Mouse (Mus musculus) embryonic stem cell, embryonic (primary cell): ENCODE measurements at regions not wholly inside any gene's neighbourhood (a gene's known extent, or its start where the extent isn't known, plus 50 kb on each side); places are given as distances from the start of the nearest gene placed in this dataset.

ENCODE experiments used
- CTCF ChIA-PET, 4 experiments: fragments of 300-600 bp in 2 of 4; fragments of 350-600 bp in 2 of 4; sonication (Branson Sonifier 250); formaldehyde crosslinking; loops; one replicate each; lab custom pipeline; 2022; ENCODE audit warnings: inconsistent platforms in 2 of 4; lab: Charles Lee
- POLR2A ChIA-PET, 4 experiments: fragments of 300-600 bp in 2 of 4; fragments of 350-600 bp in 2 of 4; sonication (Branson Sonifier 250); formaldehyde crosslinking; loops; one replicate each; lab custom pipeline; 2022; ENCODE audit warnings: antibody characterized with exemption in 4 of 4, inconsistent platforms in 1 of 4; lab: Charles Lee

DNA sequence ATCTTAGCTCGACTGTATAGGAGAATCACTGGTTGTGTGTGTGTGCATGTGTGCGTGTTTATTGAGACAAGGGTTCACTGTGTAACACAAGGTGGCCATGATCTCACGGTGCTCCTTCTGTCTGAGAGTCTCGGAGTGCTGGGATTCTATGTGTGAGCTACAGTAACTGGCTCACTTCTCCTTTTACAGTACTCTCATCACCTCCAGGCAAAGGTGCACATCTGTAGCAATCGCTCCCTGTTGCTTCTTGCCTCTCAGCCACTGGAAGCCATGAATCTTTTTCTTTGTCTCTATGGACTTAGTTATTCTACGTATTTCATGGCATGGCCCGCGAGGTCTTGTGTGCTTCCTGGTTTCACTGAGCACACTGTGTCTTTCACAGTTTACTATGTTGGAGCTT lies 78.3 kb upstream of the Caprin1 start:
- POLR2A ChIA-PET, result interaction anchor here in 1 of 4 experiments (0.6 kb wide), 1 partner anchor 310 kb away, joined by 3 read pairs; the partner anchor contains the start of gene Abtb2
- CTCF ChIA-PET, result interaction anchor here (0.8 to 3.6 kb wide), 7 partner anchors 94 to 125 kb away, joined by 3 to 16 read pairs (median 6); no protein-coding TSS in a partner anchor

DNA sequence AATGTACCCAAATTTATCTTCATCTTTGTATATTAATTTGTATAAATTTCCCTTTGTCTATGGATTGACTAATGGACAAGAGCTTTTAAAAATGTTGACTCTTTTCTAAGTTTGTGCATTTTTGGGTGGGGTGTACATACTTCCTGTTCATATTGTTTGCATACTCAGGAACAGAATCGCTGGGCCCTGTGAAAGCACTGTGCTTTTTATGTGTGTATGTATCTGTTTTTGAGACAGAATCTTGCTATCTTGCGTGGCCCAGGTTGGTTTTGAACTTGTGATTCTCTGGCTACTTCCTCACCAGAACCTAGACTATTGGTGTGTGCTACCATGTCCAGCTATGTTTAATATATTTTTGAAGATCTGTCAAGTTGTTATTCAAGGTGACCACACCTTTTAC lies 78.8 kb upstream of the Caprin1 start:
- ChIA-PET CTCF (interaction anchor here in 2 of 4 experiments (1.4 to 3.6 kb wide), 3 partner anchors 106 to 125 kb away, joined by 4 to 16 read pairs (median 8); no protein-coding TSS in a partner anchor), POLR2A (interaction anchor here in 1 of 4 experiments (0.6 kb wide), 1 partner anchor 310 kb away, joined by 3 read pairs; the partner anchor contains the start of gene Abtb2)

DNA sequence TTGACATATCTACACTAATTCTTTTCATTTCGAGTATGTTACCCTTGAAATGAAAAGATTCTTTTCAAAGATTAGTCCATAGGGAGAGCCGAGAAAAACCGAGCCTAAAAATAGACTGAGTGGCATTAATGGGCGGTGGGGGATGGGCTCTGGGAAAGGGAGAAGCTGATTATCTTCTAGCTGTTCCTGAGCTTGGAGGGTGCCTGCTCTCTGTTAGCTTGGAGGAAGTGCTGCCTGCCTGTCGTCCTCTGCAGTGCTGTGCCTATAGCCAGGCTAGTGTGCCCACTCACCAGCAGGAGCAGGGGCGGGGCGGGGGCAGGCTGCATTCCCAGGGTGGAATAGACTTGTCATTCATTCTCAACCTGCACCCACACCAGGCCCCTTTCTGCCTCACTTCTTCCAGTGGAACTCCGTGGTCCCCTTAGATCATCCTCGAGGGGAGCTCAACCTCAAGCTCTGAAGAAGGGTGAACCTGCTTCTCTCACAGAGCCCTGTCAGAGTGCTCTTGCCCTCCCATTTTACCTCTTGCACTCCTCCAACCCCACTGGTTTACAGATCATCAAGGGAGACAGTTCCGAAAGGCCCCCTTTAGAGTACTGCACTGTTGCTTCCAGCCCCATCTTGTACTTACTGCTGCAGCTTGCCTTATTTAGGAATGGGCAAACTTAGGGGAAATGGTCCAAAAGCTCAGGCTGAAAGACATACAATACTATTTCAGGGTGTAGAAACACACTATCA lies 76.6 kb upstream of the Lmo2 start:
- ChIA-PET POLR2A (interaction anchor here in 3 of 4 experiments (0.5 to 3.4 kb wide), 7 partner anchors 10 to 707 kb away, joined by 3 to 14 read pairs (median 3); no protein-coding TSS in a partner anchor), CTCF (interaction anchor here in 2 of 4 experiments (1.0 to 1.1 kb wide), 2 partner anchors 9 to 120 kb away, joined by 3 to 4 read pairs; no protein-coding TSS in a partner anchor)

DNA sequence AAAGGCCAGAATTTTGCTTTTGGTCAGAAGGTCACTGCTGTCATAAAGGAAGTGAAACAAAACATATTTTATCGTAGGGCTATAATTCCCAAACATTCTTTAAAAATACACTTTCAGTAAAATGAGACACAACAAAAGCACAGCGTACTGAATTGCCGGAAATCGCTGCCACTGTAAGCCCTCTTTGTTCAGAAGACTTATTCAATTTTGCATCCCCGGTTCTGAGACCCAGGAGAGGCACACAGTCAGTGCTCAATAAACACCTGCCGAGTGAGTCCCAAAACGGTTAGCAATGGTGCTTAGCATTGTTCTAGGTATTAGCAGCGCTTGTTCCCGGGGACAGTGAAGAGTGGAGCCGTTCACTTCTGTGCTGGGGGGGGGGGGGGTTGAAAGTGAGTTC lies 72.9 kb upstream of the Lmo2 start:
- ChIA-PET CTCF (interaction anchor here in 1 of 4 experiments (0.9 kb wide), 1 partner anchor 166 kb away, joined by 3 read pairs; no protein-coding TSS in a partner anchor), POLR2A (interaction anchor here in 1 of 4 experiments (1.1 kb wide), 2 partner anchors 10 to 319 kb away, joined by 3 read pairs; partner anchors contain the start of gene Abtb2)

DNA sequence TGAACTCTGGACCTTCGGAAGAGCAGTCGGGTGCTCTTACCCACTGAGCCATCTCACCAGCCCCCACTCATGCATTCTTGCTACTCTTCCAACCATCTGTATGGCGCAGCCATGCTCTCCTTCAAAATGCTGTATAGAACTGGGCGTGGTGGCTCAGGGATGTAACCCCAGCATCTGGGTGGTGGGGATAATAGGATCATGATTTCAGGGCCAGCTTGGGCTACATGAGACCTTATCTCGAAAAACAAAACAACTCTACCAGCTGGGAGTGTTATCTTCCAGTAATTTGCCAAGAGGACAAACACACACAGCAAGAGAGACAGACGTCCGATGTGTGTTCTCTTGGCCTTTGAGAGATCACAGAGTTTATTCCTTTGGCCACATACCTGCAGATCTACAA lies 69.8 kb upstream of the Lmo2 start:
- ChIA-PET CTCF (no interaction called here), POLR2A (interaction anchor here in 1 of 4 experiments (0.6 to 0.9 kb wide), 3 partner anchors 35 to 168 kb away, joined by 3 read pairs; no protein-coding TSS in a partner anchor)

DNA sequence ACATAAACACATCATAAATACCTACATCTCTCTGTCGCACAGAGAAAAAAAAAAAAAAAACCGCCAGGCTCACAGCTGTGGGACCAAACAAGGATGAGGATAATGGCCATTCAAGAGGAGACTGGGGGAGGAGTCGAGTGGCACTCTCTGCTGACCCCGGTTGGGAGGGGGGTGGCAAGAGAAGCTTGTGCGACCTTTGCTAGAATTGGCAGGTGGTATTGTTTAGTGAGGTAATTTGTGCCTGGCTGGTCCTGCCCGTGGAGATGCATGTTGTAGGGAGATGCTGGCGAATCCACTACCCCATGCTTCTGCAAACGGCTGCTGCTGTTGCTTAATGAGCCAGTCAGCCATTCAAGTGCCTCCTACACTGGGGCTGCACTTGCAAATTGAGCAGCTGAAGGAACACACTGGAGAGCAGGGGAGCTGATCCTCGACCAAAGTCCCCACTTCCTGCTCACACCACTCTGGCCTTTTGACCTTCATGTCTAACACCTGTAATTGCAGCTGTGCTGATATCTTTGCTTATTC lies 66.5 kb upstream of the Lmo2 start:
- ChIA-PET CTCF (interaction anchor here in 1 of 4 experiments (0.7 kb wide), 1 partner anchor 117 kb away, joined by 4 read pairs; no protein-coding TSS in a partner anchor), POLR2A (interaction anchor here (0.5 to 2.2 kb wide), 14 partner anchors 10 to 1223 kb away, joined by 3 to 14 read pairs (median 3); partner anchors contain the start of gene Abtb2 (in 2 of the 4))

DNA sequence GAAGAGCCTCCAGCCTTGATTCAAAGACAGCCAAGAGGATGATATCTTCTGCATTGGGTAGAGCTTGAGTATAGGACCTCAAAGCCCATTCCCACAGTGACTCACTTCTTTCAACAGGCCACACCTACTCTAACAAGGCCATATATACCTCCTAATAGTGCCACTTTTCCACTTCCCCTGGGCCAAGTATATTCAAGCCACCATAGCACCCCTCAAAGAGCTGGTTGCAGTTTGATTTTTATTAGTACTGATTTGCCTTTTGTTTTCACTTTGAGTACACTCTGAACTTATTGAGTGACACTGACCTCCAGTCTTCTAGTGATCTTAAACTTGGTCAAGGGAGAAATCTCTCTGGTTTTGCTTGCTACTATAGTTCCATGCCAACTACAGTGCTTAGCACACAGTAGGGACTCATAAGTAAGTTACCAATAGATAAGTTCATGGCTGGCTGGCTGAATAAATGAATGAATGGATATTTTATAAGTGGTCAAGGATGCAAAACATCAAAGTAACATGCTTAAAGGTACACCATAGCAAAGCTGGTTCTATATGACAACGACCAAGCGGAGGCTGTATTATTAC lies 64.5 kb upstream of the Lmo2 start:
- CTCF ChIA-PET, result interaction anchor here in 1 of 4 experiments (0.5 kb wide), 1 partner anchor 99 kb away, joined by 5 read pairs; no protein-coding TSS in a partner anchor
- POLR2A ChIA-PET, result interaction anchor here in 1 of 4 experiments (0.9 to 2.0 kb wide), 6 partner anchors 10 to 226 kb away, joined by 3 to 11 read pairs (median 5); no protein-coding TSS in a partner anchor

DNA sequence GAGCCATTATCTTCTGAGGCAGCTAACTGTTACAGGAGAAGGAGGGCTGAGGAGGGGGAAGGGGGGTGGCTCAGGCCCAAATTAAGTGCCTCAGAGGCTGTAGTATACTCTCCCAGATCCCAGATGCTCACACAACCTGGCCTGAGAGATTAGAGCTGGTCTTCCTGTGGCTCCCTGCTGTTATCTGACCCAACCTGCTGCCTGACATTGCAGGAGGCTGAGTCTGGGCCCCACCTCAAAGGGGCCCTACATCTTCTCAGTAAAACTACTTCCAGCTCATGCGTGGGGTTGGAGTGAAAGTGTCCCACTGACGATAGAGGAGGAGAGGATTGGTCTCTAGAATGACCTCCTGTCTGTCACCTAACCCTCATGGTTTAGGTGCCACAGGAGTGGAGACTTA lies 64.0 kb upstream of the Lmo2 start:
- CTCF ChIA-PET, result interaction anchor here in 2 of 4 experiments (0.5 to 1.6 kb wide), 3 partner anchors 99 to 108 kb away, joined by 3 to 5 read pairs (median 4); no protein-coding TSS in a partner anchor
- POLR2A ChIA-PET, result interaction anchor here in 2 of 4 experiments (0.9 to 2.2 kb wide), 9 partner anchors 10 to 227 kb away, joined by 3 to 11 read pairs (median 4); no protein-coding TSS in a partner anchor

DNA sequence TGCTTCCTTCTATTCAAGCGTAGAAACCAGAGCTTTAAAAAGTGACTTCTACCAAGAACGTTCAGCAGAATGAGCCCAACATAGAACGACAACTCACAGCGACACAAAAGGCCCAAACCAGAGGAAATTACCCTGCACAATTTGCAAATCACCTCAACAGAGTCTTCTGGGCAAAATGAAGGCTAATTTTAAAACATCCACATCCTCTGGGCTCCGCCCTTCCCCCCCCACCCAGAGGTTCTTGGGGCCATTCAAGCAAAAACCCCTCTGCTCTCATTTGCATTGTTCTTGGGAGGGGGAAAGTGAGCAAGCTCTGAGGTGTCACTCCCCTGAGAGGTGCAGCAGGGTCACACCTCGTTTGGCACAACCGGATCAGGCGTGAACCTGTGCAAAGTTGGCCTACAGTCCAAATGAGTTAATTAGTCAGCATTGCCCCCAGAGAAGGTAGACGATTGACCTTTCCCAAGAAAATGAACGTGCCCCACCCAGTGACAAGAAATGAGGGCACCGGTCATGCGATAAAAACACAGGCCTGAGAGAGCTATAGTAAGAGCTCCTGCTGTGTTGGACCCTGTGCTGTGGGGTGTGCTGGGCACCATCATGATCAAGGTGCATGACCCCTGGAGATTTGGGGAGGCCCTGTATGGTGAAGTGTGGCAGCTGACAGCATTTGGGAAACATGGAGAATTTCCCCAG lies 62.7 kb upstream of the Lmo2 start:
- CTCF ChIA-PET, result interaction anchor here in 3 of 4 experiments (0.5 to 1.6 kb wide), 6 partner anchors 23 to 473 kb away, joined by 3 to 4 read pairs (median 3); no protein-coding TSS in a partner anchor
- POLR2A ChIA-PET, result interaction anchor here in 3 of 4 experiments (0.6 to 2.2 kb wide), 15 partner anchors 8 to 839 kb away, joined by 3 to 11 read pairs (median 3); partner anchors contain the start of gene Caprin1 (in 1 of the 3)

DNA sequence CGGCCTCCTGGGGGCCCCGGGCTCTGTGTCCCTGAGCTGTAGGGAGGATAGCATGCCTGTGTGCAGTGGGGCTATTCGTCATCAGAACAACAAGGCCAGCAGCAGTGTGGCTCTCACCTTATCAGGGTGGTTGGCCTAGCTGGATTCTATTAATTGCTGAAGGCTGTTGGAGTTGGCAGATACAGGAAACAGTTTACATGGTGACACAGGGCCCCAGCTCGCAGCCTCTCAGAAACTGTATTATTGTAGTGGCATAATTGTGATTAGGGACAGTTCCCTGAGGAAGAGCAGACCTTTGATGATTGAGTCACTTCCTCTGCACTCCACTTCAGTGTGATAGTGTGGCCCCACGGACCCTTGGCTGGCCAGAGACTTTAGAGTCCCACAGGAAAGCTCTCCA lies 61.6 kb upstream of the Lmo2 start:
- CTCF ChIA-PET, result interaction anchor here in 2 of 4 experiments (0.7 to 1.3 kb wide), 2 partner anchors 74 to 263 kb away, joined by 3 to 4 read pairs; no protein-coding TSS in a partner anchor

DNA sequence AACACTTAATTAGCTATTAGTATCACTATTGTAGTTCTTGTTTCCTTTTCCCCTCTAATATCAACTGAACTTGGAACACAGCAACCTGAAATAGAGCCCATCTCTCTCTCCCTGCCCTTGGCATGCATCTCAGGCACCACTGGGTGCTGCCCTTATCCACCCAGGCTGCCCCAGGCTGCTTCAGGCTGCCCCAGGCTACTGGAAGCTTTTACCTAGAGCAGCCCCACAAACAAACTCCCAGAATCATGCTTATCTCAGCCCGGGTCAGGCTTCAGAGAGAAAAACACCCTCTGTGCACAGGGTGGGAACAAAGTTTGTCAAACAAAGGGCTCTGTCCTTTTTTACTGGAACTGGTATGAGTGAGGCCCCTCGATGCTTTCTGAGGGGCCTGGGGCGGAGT lies 61.0 kb upstream of the Lmo2 start:
- POLR2A ChIA-PET, result interaction anchor here in 2 of 4 experiments (0.5 to 1.3 kb wide), 2 partner anchors 100 to 1254 kb away, joined by 3 read pairs; partner anchors contain the start of gene Caprin1 (in 1 of the 2)
- CTCF ChIA-PET, result interaction anchor here in 1 of 4 experiments (1.3 kb wide), 1 partner anchor 73 kb away, joined by 3 read pairs; no protein-coding TSS in a partner anchor

More for the DNA sequence above, 61.6 kb upstream of the Lmo2 start:
- POLR2A ChIA-PET, result interaction anchor here in 3 of 4 experiments (0.5 to 1.5 kb wide), 4 partner anchors 98 to 1253 kb away, joined by 3 read pairs; partner anchors contain the start of gene Caprin1 (in 2 of the 3)

DNA sequence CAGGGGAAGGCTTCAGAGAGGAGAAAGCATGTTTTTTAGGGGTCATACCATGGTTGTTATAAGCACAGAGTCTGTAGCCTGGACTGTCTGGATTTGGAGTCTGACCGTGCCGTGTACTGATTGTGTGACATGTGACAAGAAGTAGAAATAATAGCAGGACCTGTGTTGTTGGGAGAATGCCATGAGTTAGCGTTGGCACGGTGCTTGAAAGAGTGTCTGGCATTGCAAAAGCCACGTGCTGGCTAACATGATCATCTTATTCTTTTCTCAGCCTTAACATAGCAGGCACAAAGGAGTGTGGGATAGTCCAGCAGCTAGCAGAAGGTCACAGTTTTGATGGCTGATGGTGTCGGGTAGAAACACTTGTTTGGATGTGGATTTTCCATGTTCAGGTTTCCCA lies 58.1 kb upstream of the Lmo2 start:
- ChIA-PET CTCF (no interaction called here), POLR2A (interaction anchor here in 1 of 4 experiments (0.5 kb wide), 1 partner anchor 586 kb away, joined by 3 read pairs; no protein-coding TSS in a partner anchor)

DNA sequence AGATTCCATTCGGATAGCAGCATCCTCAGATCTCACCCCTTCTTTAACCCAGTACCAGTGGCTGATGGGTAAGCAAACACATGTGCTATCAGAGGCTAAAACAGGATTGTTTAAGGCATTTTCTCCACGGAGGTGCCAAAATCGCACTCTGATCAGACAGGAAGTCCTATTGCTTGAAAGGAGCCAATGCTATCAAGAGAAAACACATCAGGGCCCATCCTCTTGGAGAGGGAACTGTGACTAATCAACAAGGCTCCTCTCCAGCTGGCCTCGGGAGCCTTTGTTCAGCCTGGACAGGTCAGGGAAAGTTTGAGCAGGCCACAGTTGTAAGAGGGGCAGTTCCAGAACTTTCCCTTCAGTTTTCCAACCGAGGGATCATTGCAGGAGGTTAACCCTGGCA lies 57.4 kb upstream of the Lmo2 start:
- POLR2A ChIA-PET, result no interaction called here
- CTCF ChIA-PET, result interaction anchor here in 1 of 4 experiments (0.6 kb wide), 1 partner anchor 325 kb away, joined by 3 read pairs; no protein-coding TSS in a partner anchor

DNA sequence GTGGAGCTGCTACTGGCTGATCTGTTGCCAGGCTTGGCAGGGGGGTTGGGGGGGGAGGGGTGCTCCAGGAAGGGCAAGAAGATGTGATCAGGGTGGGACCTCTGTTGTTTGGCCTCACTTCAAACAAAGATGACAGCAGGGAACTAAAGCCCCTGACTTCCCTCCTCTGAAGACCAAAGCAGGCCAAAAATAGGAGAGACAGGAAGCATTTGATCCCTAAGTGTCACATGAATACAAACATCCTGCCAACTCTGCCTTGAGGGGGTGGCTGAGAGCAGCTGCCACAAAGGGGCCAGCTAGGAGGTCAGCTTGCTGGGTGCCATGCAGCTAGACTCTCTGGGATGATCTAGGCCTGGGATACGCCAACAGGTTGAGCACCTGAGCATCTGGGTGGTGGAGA lies 56.3 kb upstream of the Lmo2 start:
- ChIA-PET POLR2A (interaction anchor here in 1 of 4 experiments (0.7 kb wide), 1 partner anchor 566 kb away, joined by 3 read pairs; no protein-coding TSS in a partner anchor), CTCF (no interaction called here)

DNA sequence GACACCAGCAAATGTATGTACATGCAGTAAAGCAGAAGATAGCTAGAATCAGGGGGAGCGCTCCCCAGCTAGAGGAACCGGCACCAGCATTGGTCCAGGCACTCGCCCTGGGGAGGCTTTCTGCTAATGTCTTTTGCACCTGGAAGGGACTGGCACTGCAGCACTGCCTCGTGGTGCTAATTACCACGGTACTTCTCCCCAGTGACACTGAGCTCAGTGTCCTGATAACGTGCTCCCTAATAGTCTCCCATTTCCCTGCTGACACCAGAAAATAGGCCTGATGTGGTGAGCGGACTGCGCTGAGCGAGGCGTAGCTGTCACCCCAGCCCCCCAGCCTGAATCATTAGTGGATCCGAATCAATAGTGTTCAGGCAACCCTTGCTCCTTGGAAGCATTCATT lies 55.0 kb upstream of the Lmo2 start:
- ChIA-PET CTCF (no interaction called here), POLR2A (interaction anchor here in 2 of 4 experiments (0.6 to 1.9 kb wide), 3 partner anchors 8 to 79 kb away, joined by 3 to 11 read pairs (median 4); no protein-coding TSS in a partner anchor)

DNA sequence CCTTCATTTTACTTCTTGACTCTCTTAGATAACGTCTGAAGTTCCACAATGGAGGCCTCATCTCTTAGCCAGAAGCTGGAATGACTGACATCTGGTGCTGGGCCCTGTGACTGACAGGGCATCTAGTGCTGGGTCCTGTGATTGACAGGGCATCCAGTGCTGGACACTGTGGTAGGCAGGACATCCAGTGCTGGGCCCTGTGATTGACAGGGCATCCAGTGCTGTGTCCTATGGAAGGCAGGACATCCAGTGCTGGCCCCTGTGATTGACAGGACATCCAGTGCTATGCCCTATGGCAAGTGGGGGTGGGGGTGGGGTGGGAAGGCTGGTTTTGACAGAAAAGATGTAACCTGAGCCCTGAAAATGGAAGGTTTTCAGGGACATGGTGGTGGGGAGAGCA lies 52.1 kb upstream of the Lmo2 start:
- POLR2A ChIA-PET, result interaction anchor here in 1 of 4 experiments (1.0 kb wide), 1 partner anchor 21 kb away, joined by 3 read pairs; no protein-coding TSS in a partner anchor
- CTCF ChIA-PET, result interaction anchor here in 1 of 4 experiments (0.7 kb wide), 1 partner anchor 26 kb away, joined by 3 read pairs; no protein-coding TSS in a partner anchor
